Mouse (Mus musculus): ENCODE measurements around the gene Cd2bp2.

GRCm38 (mm10) chr7:127176937-127177336, 18.9 kb downstream of the Cd2bp2 start:
- TF ChIP-seq CTCF (IDR thresholded peaks at IDR 0.05; ENCODE audit: low read depth): no peak
- TF ChIP-seq EP300 (IDR thresholded peaks at IDR 0.05; ENCODE audit: low read depth): no peak

Measured in liver, postnatal 0 days (tissue).